Mouse (Mus musculus) lung, postnatal 14 days (tissue): ENCODE data around the gene Gins2.

Experiments used
- DNase-seq: peaks from one replicate; pipeline ENCODE4 v3.0.0; 2021

The Gins2 gene

GRCm38 (mm10) chr8:120563851-120564837, 25.0 kb downstream of the Gins2 start:
- peak; percentile 93 for DNase-seq

GRCm38 (mm10) chr8:120563348-120563724, 25.8 kb downstream of the Gins2 start:
- DNase-seq = no peak

GRCm38 (mm10) chr8:120562680-120563347, 26.3 kb downstream of the Gins2 start:
- no peak for DNase-seq

- peak; percentile 37 for DNase-seq
These were observed 27.3 kb downstream of the Gins2 start for GRCm38 (mm10) chr8:120561539-120562435.

GRCm38 (mm10) chr8:120560535-120560934, 28.6 kb downstream of the Gins2 start:
- no peak for DNase-seq

GRCm38 (mm10) chr8:120559654-120560053, 29.4 kb downstream of the Gins2 start:
- no peak for DNase-seq

GRCm38 (mm10) chr8:120558162-120558561, 30.9 kb downstream of the Gins2 start:
- DNase-seq = no peak

GRCm38 (mm10) chr8:120557170-120557965, 31.7 kb downstream of the Gins2 start:
- peak; percentile 50 for DNase-seq

GRCm38 (mm10) chr8:120556198-120556892, 32.8 kb downstream of the Gins2 start:
- no peak for DNase-seq

GRCm38 (mm10) chr8:120554466-120555039, 34.6 kb downstream of the Gins2 start:
- no peak for DNase-seq

GRCm38 (mm10) chr8:120553441-120554123, 35.5 kb downstream of the Gins2 start:
- DNase-seq = no peak

GRCm38 (mm10) chr8:120552509-120552908, 36.6 kb downstream of the Gins2 start:
- no peak for DNase-seq

GRCm38 (mm10) chr8:120551677-120551980, 37.5 kb downstream of the Gins2 start:
- DNase-seq = no peak

GRCm38 (mm10) chr8:120550937-120551676, 38.0 kb downstream of the Gins2 start:
- no peak for DNase-seq

- DNase-seq = no peak
These were observed 38.7 kb downstream of the Gins2 start for GRCm38 (mm10) chr8:120550430-120550829.

GRCm38 (mm10) chr8:120549922-120550321, 39.2 kb downstream of the Gins2 start:
- DNase-seq = no peak

- DNase-seq = no peak
These were observed 39.7 kb downstream of the Gins2 start for GRCm38 (mm10) chr8:120549321-120549921.

- no peak for DNase-seq
These were observed 40.8 kb downstream of the Gins2 start for GRCm38 (mm10) chr8:120548313-120548761.

- peak; percentile 47 for DNase-seq
These were observed 41.5 kb downstream of the Gins2 start for GRCm38 (mm10) chr8:120547562-120547961.
